Mouse (Mus musculus) bone marrow macrophage, adult 2 months (primary cell): ENCODE measurements at regions not wholly inside any gene's neighbourhood (a gene's known extent, or its start where the extent isn't known, plus 50 kb on each side); places are given as distances from the start of the nearest gene placed in this dataset.

Experiments
- H3K27ac ChIP-seq: 2 replicates; pipeline ENCODE4 v1.5.1; 2012; ENCODE audit warnings: low read depth, low read length; ENCODE audit not compliant: insufficient read depth
- H3K4me1 ChIP-seq: 2 replicates; pipeline ENCODE4 v1.6.1; 2012; ENCODE audit warnings: low read length; ENCODE audit not compliant: control insufficient read depth, insufficient read depth
- H3K4me3 ChIP-seq: 2 replicates; pipeline ENCODE4 v1.5.1; 2012; ENCODE audit warnings: mild to moderate bottlenecking, low read length, moderate library complexity; ENCODE audit not compliant: insufficient read depth
- CTCF ChIP-seq: IDR thresholded peaks from 2 replicates; pipeline ENCODE4 v1.5.1; 2012; ENCODE audit warnings: low read depth, mild to moderate bottlenecking, low read length, moderate library complexity
- POLR2A ChIP-seq: IDR thresholded peaks from 2 replicates; pipeline ENCODE4 v1.6.1; 2012; ENCODE audit warnings: mild to moderate bottlenecking, low read depth, low read length, borderline replicate concordance

DNA sequence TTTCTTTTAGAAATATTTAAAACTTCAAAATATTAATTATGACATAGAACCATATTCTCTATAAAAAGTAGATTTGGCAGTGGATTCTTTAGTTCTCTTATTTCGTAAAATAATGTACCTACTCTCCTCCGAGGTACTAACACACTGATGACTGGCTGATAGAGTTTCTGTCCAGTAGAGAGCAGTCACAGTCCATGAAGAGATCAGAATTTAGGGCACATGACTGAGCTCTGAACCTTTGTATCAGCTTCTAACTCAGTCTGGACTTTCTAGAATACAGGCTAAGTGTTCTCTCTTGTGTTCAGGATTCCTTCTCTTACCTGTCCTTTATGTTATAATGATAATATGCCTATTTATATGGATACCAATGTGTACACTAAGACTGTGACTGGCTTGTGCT lies 494.3 kb downstream of the Cd109 start:
- no peaks in the 10 kb centered on the region for H3K4me1 ChIP-seq

DNA sequence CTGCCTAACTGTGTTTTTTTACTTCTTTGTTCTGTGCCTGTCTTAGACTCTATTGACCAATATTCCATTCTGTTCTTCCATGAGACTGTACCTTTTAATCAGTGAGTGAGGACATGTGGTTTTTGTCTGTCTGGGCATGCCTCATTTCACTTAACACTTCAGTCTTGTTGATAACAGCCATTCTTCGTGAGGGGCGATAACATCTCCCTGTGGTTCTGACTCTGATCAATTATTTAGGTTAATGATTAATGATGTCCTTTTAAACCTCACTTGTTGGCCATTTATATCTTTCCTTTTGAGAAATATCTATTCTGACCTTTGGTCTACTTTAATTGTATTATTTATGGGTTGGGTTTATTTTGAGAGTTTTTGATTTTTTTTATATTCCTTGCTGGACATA lies 496.0 kb downstream of the Cd109 start:
- H3K4me1 ChIP-seq: no peaks in the 10 kb centered on the region
- no peak overlapping the region for H3K4me3 ChIP-seq
- no peak overlapping the region for H3K27ac ChIP-seq
- no peak for TF ChIP-seq CTCF

More for the DNA sequence above, 494.3 kb downstream of the Cd109 start:
- no peak for TF ChIP-seq CTCF
- Histone ChIP-seq H3K27ac (no peak overlapping the region), H3K4me3 (no peak overlapping the region)

DNA sequence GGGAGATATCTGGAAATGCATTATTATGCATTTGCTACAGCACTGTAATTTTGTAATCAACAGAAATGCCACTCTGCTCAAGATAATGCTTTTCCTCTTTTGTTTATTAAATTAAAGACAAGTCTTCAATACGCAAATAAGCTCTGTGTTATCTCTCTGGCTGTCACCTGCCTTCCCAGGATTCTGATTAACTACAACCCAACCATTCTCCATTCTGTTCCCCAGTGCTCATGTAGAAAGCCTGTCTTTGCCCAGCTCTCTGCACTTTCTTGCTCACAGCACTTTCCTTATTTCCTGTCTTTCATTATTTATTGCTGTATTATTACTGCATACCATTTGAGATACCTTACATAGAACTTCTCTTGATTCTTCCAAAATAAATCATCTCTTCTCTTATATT lies 525.6 kb downstream of the Cd109 start:
- H3K4me3 ChIP-seq: no peak overlapping the region
- TF ChIP-seq POLR2A (no peak), CTCF (no peak)
- H3K4me1 ChIP-seq: no peaks in the 10 kb centered on the region
- no peak overlapping the region for H3K27ac ChIP-seq

DNA sequence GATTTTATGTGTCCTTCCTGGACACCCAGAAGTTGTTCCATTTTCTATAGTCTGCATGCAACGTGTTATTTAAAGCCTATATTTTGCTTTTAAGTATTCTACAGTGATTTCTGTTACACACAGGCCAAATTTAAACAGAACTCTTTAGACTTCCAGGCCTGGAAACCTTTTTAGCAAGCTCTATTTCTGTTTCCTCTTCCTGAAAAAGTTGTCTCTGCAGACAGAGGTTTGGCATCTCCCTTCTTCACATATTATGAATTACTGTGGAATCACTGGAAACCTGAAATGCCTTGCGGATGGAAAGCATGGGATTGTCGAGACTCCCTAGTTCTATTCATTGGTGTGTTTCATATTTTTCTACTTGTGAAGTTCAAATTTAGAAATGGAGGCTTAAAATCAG lies 530.7 kb downstream of the Cd109 start:
- no peak overlapping the region for H3K4me3 ChIP-seq
- no peaks in the 10 kb centered on the region for H3K4me1 ChIP-seq
- TF ChIP-seq POLR2A (no peak), CTCF (no peak)
- no peak overlapping the region for H3K27ac ChIP-seq

DNA sequence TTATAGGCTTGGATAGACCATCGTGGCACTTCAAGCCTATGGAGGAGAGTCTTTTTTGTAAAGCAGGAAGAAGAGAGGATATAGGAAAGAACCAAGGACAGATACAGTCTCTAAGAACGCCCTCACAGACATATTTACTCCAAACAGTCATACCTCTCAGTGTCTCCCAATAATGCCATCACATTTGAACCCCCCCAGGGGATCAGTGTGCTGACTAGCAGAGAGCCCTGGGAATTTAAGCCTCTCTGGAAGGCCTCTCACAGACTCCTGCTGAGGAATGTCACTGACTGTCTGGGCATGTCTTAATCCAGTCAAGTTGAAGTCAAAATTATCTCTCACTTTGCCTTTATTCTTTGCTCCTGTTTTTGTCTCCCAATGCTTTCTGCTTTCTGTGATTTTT lies 550.2 kb downstream of the Cd109 start:
- H3K4me1 ChIP-seq: no peaks in the 10 kb centered on the region
- no peak overlapping the region for H3K4me3 ChIP-seq
- TF ChIP-seq POLR2A: no peak
- no peak for TF ChIP-seq CTCF
- H3K27ac ChIP-seq: no peak overlapping the region

DNA sequence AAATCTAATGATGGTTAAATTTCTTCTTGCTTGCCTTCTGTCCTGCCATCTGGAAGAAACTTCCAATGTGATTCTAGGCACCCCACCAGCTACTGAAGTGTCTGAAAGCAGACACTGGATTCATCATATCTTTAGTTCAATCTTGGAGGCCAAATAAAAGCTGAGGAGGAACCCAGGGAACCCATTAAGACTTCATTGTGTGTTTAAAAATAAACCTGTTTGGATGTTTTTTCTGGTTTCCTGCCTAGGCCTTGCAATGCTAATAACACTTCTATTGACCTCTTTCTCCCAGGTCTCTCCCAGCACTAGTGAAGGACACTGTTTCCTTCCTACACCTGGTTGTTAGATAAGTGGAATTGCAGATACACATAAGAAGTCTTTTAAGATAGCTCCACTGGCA lies 545.6 kb downstream of the Col12a1 start:
- Histone ChIP-seq H3K4me1 (no peaks in the 10 kb centered on the region), H3K4me3 (no peak overlapping the region), H3K27ac (no peak overlapping the region)
- TF ChIP-seq CTCF (no peak), POLR2A (no peak)

DNA sequence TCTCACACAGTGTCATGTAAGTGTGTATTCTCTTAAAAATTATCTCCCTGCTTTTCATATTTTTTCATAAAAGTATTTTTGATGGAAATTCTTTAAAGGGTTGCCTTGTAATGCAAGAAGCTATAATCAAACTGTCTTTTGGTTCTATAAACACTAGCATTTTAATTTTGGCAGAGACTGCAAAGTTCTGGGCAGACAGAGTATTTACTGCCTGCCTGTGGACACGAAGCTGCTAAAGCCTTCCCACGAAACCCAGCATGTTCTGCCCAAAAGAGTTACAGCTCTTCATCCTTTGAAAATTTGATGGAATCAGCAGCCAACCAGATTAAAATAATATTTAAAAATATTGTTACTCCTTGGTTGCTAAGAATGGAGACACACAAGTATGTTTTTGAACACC lies 538.7 kb downstream of the Col12a1 start:
- no peaks in the 10 kb centered on the region for H3K4me1 ChIP-seq
- H3K27ac ChIP-seq: no peak overlapping the region
- H3K4me3 ChIP-seq: no peak overlapping the region
- TF ChIP-seq POLR2A (no peak), CTCF (no peak)

DNA sequence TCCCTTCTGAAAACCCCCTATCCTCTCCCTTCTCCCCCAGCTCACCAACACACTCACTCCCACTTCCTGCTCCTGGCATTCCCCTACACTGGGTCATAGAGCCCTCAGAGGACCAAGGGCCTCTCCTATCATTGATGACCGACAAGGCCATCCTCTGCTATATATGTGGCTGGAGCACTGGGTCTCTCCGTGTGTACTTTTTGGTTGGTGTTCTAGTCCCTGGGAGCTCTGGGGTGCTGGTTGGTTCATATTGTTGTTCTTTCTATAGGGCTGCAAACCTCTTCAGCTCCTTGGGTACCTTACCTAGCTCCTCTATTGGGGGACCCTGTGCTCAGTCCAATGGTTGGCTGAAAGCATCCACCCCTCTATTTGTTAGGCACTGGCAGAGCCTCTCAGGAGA lies 523.2 kb downstream of the Col12a1 start:
- TF ChIP-seq POLR2A (no peak), CTCF (no peak)
- no peak overlapping the region for H3K27ac ChIP-seq
- no peaks in the 10 kb centered on the region for H3K4me1 ChIP-seq
- no peak overlapping the region for H3K4me3 ChIP-seq

DNA sequence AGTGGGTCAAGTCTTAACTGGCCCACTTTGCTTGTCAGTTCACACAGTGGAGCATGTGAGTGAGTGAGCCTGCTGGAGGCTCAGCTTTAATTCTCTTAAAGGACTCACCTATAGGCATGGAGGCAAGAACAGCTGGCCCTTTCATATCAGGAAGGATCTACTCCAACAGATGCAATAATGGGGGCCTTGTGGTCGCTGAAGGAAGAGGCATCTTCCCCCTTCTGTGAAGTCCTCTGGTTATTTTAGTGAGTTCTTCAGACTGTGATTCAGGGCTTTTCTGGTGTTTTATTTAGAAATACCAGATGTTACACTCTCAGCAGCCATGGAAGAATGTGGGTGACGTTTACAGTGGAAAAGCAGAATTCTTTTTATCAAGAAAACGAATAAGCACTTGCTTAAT lies 516.9 kb downstream of the Col12a1 start:
- H3K4me3 ChIP-seq: no peak overlapping the region
- H3K4me1 ChIP-seq: no peaks in the 10 kb centered on the region
- no peak overlapping the region for H3K27ac ChIP-seq
- TF ChIP-seq POLR2A: no peak

DNA sequence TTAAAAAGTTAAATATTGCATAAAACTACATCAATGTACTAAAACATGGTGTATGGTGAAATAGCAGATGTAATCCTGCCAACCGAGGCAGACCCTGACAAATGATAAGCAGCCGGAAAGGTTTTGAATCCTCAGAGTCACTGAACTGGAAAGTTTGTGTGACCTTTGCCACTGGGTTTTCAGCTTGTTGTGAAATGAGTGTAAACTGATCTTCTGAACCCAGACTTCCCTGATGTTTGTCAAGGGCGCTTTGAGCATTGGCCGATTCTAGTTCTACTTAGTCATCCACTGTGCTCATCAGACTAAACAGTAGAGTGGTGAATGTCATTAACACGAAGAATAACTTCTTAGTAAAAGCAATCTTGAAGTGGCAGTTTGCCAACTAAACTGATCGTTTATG lies 505.3 kb downstream of the Col12a1 start:
- no peak for TF ChIP-seq POLR2A
- no peak for TF ChIP-seq CTCF
- Histone ChIP-seq H3K27ac (no peak overlapping the region), H3K4me1 (no peaks in the 10 kb centered on the region), H3K4me3 (no peak overlapping the region)

DNA sequence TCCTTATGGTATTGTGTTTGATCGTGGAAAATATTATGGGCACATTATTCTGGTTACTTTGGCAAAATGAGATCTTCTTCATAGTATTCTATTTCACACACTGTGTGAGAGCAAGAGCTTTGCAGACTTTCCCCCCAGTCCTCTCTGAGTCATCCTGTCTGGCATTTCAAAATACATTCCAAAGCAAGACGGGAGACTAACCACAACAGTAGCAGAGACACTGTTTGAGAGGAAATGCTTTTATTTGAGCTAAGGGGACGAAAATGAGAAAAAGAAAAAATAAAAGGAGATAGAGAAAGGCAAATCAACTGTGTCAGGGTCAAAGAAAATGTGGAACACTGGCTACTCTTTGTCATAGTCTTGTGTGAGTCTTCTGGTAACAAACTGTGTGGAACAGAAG lies 502.6 kb downstream of the Col12a1 start:
- H3K27ac ChIP-seq: no peak overlapping the region
- H3K4me1 ChIP-seq: no peaks in the 10 kb centered on the region
- no peak overlapping the region for H3K4me3 ChIP-seq
- TF ChIP-seq POLR2A (no peak), CTCF (no peak)
